Mouse (Mus musculus): ENCODE results near the gene Uba52.

Uba52 gene

GRCm38 (mm10) chr8:70466305-70466704 lies 44.3 kb downstream of the Uba52 start:
- ChIA-PET CTCF (interaction anchor here in 3 of 4 experiments (0.6 to 1.5 kb wide), 4 partner anchors 14 to 106 kb away, joined by 3 to 6 read pairs (median 3); partner anchors contain the start of gene Rex1bd (in 1 of the 3)), POLR2A (interaction anchor here (0.5 to 6.2 kb wide), 23 partner anchors 10 to 234 kb away, joined by 3 to 43 read pairs (median 4); partner anchors contain the start of genes Klhl26 (in 4 of the 4), Rex1bd (in 2 of the 4), Uba52 (in 1 of the 4) and Upf1 (in 1 of the 4))

GRCm38 (mm10) chr8:70465701-70466100 lies 44.9 kb downstream of the Uba52 start:
- ChIA-PET CTCF (interaction anchor here in 1 of 4 experiments (0.6 kb wide), 1 partner anchor 41 kb away, joined by 3 read pairs; the partner anchor contains the start of gene Rex1bd), POLR2A (interaction anchor here (0.5 to 6.2 kb wide), 15 partner anchors 11 to 235 kb away, joined by 3 to 43 read pairs (median 5); partner anchors contain the start of genes Klhl26 (in 3 of the 4), Uba52 (in 1 of the 4) and Upf1 (in 1 of the 4))

- ChIA-PET CTCF (interaction anchor here in 1 of 4 experiments (0.9 to 1.0 kb wide), 2 partner anchors 39 to 81 kb away, joined by 3 read pairs; no protein-coding TSS in a partner anchor), POLR2A (interaction anchor here in 3 of 4 experiments (0.6 to 6.2 kb wide), 5 partner anchors 12 to 236 kb away, joined by 3 to 43 read pairs (median 5); partner anchors contain the start of gene Klhl26 (in 3 of the 3))
Measured at GRCm38 (mm10) chr8:70464162-70464561, 46.4 kb downstream of the Uba52 start.

GRCm38 (mm10) chr8:70463306-70463705 lies 47.3 kb downstream of the Uba52 start:
- ChIA-PET CTCF (interaction anchor here in 1 of 4 experiments (0.8 to 1.0 kb wide), 2 partner anchors 13 to 40 kb away, joined by 3 read pairs; partner anchors contain the start of gene Klhl26), POLR2A (interaction anchor here in 2 of 4 experiments (0.9 to 6.2 kb wide), 5 partner anchors 13 to 22 kb away, joined by 3 to 43 read pairs (median 4); partner anchors contain the start of gene Klhl26 (in 2 of the 2))

- CTCF ChIA-PET = interaction anchor here in 1 of 4 experiments (0.8 to 1.3 kb wide), 2 partner anchors 14 to 41 kb away, joined by 3 to 4 read pairs; partner anchors contain the start of gene Klhl26
- POLR2A ChIA-PET = interaction anchor here in 2 of 4 experiments (1.2 to 6.2 kb wide), 3 partner anchors 12 to 21 kb away, joined by 3 to 43 read pairs (median 4); no protein-coding TSS in a partner anchor
Measured at GRCm38 (mm10) chr8:70462516-70462813, 48.1 kb downstream of the Uba52 start.

- ChIA-PET POLR2A (interaction anchor here in 3 of 4 experiments (0.5 to 6.2 kb wide), 6 partner anchors 9 to 77 kb away, joined by 3 to 43 read pairs (median 3); partner anchors contain the start of gene Ell (in 1 of the 3)), CTCF (interaction anchor here in 1 of 4 experiments (1.3 kb wide), 1 partner anchor 41 kb away, joined by 4 read pairs; no protein-coding TSS in a partner anchor)
Measured at GRCm38 (mm10) chr8:70461765-70462515, 48.7 kb downstream of the Uba52 start.

- POLR2A ChIA-PET = interaction anchor here in 1 of 4 experiments (1.4 to 1.8 kb wide), 2 partner anchors 12 to 79 kb away, joined by 3 to 5 read pairs; partner anchors contain the start of gene Ell
- CTCF ChIA-PET = interaction anchor here in 2 of 4 experiments (0.6 to 1.8 kb wide), 2 partner anchors 16 to 100 kb away, joined by 3 to 5 read pairs; partner anchors contain the start of gene Klhl26 (in 1 of the 2)
Measured at GRCm38 (mm10) chr8:70460606-70461005, 50.0 kb downstream of the Uba52 start.

- ChIA-PET CTCF (interaction anchor here in 1 of 4 experiments (1.4 to 1.8 kb wide), 3 partner anchors 11 to 43 kb away, joined by 3 to 5 read pairs (median 4); partner anchors contain the start of gene Klhl26), POLR2A (interaction anchor here in 2 of 4 experiments (1.1 to 2.3 kb wide), 4 partner anchors 11 to 79 kb away, joined by 3 to 12 read pairs (median 4); partner anchors contain the start of gene Ell (in 1 of the 2))
Measured at GRCm38 (mm10) chr8:70460199-70460598, 50.4 kb downstream of the Uba52 start.

- ChIA-PET CTCF (interaction anchor here in 1 of 4 experiments (1.0 to 1.8 kb wide), 5 partner anchors 10 to 43 kb away, joined by 3 to 6 read pairs (median 4); partner anchors contain the start of gene Klhl26), POLR2A (interaction anchor here in 2 of 4 experiments (0.5 to 2.3 kb wide), 8 partner anchors 11 to 177 kb away, joined by 3 to 12 read pairs (median 3); partner anchors contain the start of genes Homer3 (in 1 of the 2) and Klhl26 (in 1 of the 2))
Measured at GRCm38 (mm10) chr8:70459636-70460035, 51.0 kb downstream of the Uba52 start.

- ChIA-PET POLR2A (interaction anchor here in 3 of 4 experiments (0.6 to 2.3 kb wide), 8 partner anchors 9 to 65 kb away, joined by 3 to 12 read pairs (median 4); partner anchors contain the start of gene Klhl26 (in 1 of the 3)), CTCF (interaction anchor here in 1 of 4 experiments (0.9 to 1.6 kb wide), 3 partner anchors 10 to 42 kb away, joined by 3 to 4 read pairs (median 3); no protein-coding TSS in a partner anchor)
Measured at GRCm38 (mm10) chr8:70458462-70458861, 52.1 kb downstream of the Uba52 start.
